Mouse (Mus musculus) cortical plate, adult 2 months (tissue): ENCODE results near the gene Rnf115.

Experiments used
- CTCF ChIP-seq: fragments of 200-500 bp; IDR thresholded peaks from 2 replicates; pipeline ENCODE4 v1.5.1; 2011; ENCODE audit warnings: mild to moderate bottlenecking, control low read depth, low read length; ENCODE audit not compliant: insufficient read depth; ENCODE audit errors: extremely low read depth
- POLR2A ChIP-seq: fragments of 200-500 bp; IDR thresholded peaks from 2 replicates; pipeline ENCODE4 v1.6.1; 2011; ENCODE audit warnings: mild to moderate bottlenecking, low read length, control low read depth; ENCODE audit not compliant: insufficient read depth; ENCODE audit errors: extremely low read depth

DNA sequence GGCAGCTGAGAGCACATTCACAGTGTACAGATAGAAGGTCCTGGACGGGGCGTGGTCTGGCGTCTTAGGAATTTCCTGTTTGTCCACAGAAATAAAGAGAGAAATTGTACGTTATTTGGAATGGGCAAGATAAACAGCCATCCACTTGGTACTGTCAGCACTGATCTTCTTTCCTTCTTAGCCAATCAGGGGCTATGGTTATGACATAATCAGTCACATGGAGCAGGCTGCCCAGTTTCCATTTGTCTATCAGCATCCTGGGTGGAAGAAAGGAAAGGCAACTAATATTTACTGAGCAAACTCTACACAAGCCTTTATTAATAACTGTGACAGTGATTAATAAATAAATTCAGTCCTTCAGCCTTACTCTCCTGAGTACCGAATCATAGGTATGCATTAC is 13.2 kb upstream of the Rnf115 start:
- no peak for TF ChIP-seq CTCF
- TF ChIP-seq POLR2A = no peak
